Mouse (Mus musculus) midbrain, embryonic 14.5 days (tissue): ENCODE measurements at regions not wholly inside any gene's neighbourhood (a gene's known extent, or its start where the extent isn't known, plus 50 kb on each side); places are given as distances from the start of the nearest gene placed in this dataset.

Experiments used
- ATAC-seq: fragments of 200-750 bp; cut with Nextera tagmentation; 2 replicates; pipeline ENCODE4 v1.8.0; 2017; ENCODE audit warnings: moderate number of reproducible peaks, moderate library complexity; ENCODE audit not compliant: low FRiP score, low TSS enrichment
- DNase-seq: peaks from one replicate; pipeline ENCODE4 v3.0.0-alpha.2; 2015
- H3K27ac ChIP-seq: fragments of 300-500 bp; sonication (generic); replicated peaks from 2 replicates; pipeline ENCODE4 v1.5.1; 2014; ENCODE audit warnings: mild to moderate bottlenecking, low read depth, low read length, moderate library complexity
- H3K27me3 ChIP-seq: fragments of 300-500 bp; sonication (generic); 2 replicates; pipeline ENCODE4 v1.6.1; 2014; ENCODE audit warnings: low read length, control low read depth, mixed read lengths; ENCODE audit not compliant: control insufficient read depth, insufficient read depth
- H3K36me3 ChIP-seq: fragments of 300-500 bp; sonication (generic); 2 replicates; pipeline ENCODE4 v1.6.1; 2014; ENCODE audit warnings: low read length, control low read depth; ENCODE audit not compliant: control insufficient read depth, insufficient read depth
- H3K4me1 ChIP-seq: fragments of 300-500 bp; sonication (generic); 2 replicates; pipeline ENCODE4 v1.6.1; 2014; ENCODE audit warnings: mild to moderate bottlenecking, antibody characterized with exemption, low read length, control low read depth; ENCODE audit not compliant: control insufficient read depth, insufficient read depth
- H3K4me2 ChIP-seq: fragments of 300-500 bp; sonication (generic); 2 replicates; pipeline ENCODE4 v1.6.1; 2014; ENCODE audit warnings: mild to moderate bottlenecking, low read length, moderate library complexity
- H3K4me3 ChIP-seq: fragments of 300-500 bp; sonication (generic); replicated peaks from 2 replicates; pipeline ENCODE4 v1.5.1; 2014; ENCODE audit warnings: low read depth, low read length
- H3K9ac ChIP-seq: fragments of 300-500 bp; sonication (generic); replicated peaks from 2 replicates; pipeline ENCODE4 v1.6.1; 2014; ENCODE audit warnings: mild to moderate bottlenecking, low read length, moderate library complexity
- H3K9me3 ChIP-seq: fragments of 300-500 bp; sonication (generic); 2 replicates; pipeline ENCODE4 v1.6.1; 2016; ENCODE audit warnings: low read length, control low read depth, mixed read lengths; ENCODE audit not compliant: control insufficient read depth
- WGBS: fragments of 180-500 bp; shearing (Covaris S2); extraction: QIAGEN DNeasy Blood & Tissue Kit; methylation state at CpG from one replicate; pipeline ENCODE4 v1.1.7; 2014; 5-methylcytosine and 5-hydroxymethylcytosine counted together

- no peak overlapping the region for H3K9ac ChIP-seq
- no peak overlapping the region for H3K27ac ChIP-seq
- no peak overlapping the region for H3K4me3 ChIP-seq
- H3K4me1 ChIP-seq = peaks cover 8% of the 10 kb centered on the region; the same call in 1 of the 2 replicates
- WGBS = 87% methylated on average over 3 of the region's 3 CpGs
- no peak for ATAC-seq
- H3K27me3 ChIP-seq = no peaks in the 10 kb centered on the region
- no peaks in the 10 kb centered on the region for H3K36me3 ChIP-seq
- no peak for DNase-seq
- no peaks in the 10 kb centered on the region for H3K9me3 ChIP-seq
- no peak overlapping the region for H3K4me2 ChIP-seq
Measured at GRCm38 (mm10) chr13:44618368-44618767, 110.9 kb upstream of the Jarid2 start.

GRCm38 (mm10) chr13:44622661-44623355 is 106.5 kb upstream of the Jarid2 start:
- Histone ChIP-seq H3K27me3 (no peaks in the 10 kb centered on the region), H3K36me3 (no peaks in the 10 kb centered on the region), H3K4me1 (peaks cover 14% of the 10 kb centered on the region; the same call in 1 of the 2 replicates), H3K9me3 (no peaks in the 10 kb centered on the region), H3K27ac (no peak overlapping the region), H3K4me3 (no peak overlapping the region), H3K9ac (no peak overlapping the region), H3K4me2 (no peak overlapping the region)
- ATAC-seq (no peak), DNase-seq (peak; percentile 54)
- 37% methylated on average over 12 of the region's 12 CpGs for WGBS

- Histone ChIP-seq H3K4me1 (peaks cover 14% of the 10 kb centered on the region; the same call in 1 of the 2 replicates), H3K27ac (no peak overlapping the region), H3K27me3 (no peaks in the 10 kb centered on the region), H3K4me3 (no peak overlapping the region), H3K36me3 (no peaks in the 10 kb centered on the region), H3K4me2 (no peak overlapping the region), H3K9ac (no peak overlapping the region), H3K9me3 (no peaks in the 10 kb centered on the region)
- DNase-seq (peak; percentile 55), ATAC-seq (no peak)
- WGBS = 23% methylated on average over 13 of the region's 13 CpGs
Measured at GRCm38 (mm10) chr13:44624716-44625115, 104.6 kb upstream of the Jarid2 start.

DNA sequence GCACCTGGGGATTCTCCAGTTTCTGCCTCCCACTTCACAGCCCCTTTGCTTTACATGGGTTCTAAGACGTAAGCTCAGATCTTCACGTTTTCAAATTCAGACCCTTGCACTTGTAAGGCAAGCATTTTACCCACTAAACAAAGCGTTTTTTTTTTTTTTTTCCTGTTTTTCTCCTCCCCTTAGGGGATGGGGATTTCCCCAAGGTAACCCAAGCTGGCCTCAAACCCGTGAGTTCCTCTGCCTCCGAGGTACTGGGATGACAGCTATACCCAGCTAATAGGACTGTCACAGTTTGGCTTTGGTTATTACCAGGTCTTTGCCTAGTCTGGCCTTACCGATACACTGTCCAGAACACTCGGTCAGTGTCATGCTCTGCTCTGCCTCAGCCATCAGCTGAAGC is 103.5 kb upstream of the Jarid2 start:
- H3K4me1 ChIP-seq = peaks cover 14% of the 10 kb centered on the region; the same call in 1 of the 2 replicates
- H3K27me3 ChIP-seq = no peaks in the 10 kb centered on the region
- no peaks in the 10 kb centered on the region for H3K36me3 ChIP-seq
- DNase-seq (no peak), ATAC-seq (no peak)
- H3K4me2 ChIP-seq = no peak overlapping the region
- H3K27ac ChIP-seq = no peak overlapping the region
- no peak overlapping the region for H3K9ac ChIP-seq
- 61% methylated on average over 7 of the region's 7 CpGs for WGBS
- no peaks in the 10 kb centered on the region for H3K9me3 ChIP-seq
- H3K4me3 ChIP-seq = no peak overlapping the region

- H3K27ac ChIP-seq = no peak overlapping the region
- peaks cover 14% of the 10 kb centered on the region; the same call in 1 of the 2 replicates for H3K4me1 ChIP-seq
- H3K9me3 ChIP-seq = no peaks in the 10 kb centered on the region
- ATAC-seq (no peak), DNase-seq (no peak)
- H3K9ac ChIP-seq = no peak overlapping the region
- H3K4me2 ChIP-seq = no peak overlapping the region
- H3K27me3 ChIP-seq = no peaks in the 10 kb centered on the region
- no peak overlapping the region for H3K4me3 ChIP-seq
- 47% methylated on average over 11 of the region's 11 CpGs for WGBS
- no peaks in the 10 kb centered on the region for H3K36me3 ChIP-seq
Measured at GRCm38 (mm10) chr13:44626806-44627205, 102.5 kb upstream of the Jarid2 start.

- 66% methylated on average over 6 of the region's 6 CpGs for WGBS
- no peak for ATAC-seq
- Histone ChIP-seq H3K27me3 (no peaks in the 10 kb centered on the region), H3K4me3 (no peak overlapping the region), H3K9ac (no peak overlapping the region), H3K4me2 (no peak overlapping the region), H3K36me3 (no peaks in the 10 kb centered on the region), H3K4me1 (peaks cover 13% of the 10 kb centered on the region), H3K9me3 (no peaks in the 10 kb centered on the region), H3K27ac (no peak overlapping the region)
- DNase-seq = no peak
Measured at GRCm38 (mm10) chr13:44630061-44630460, 99.2 kb upstream of the Jarid2 start.

DNA sequence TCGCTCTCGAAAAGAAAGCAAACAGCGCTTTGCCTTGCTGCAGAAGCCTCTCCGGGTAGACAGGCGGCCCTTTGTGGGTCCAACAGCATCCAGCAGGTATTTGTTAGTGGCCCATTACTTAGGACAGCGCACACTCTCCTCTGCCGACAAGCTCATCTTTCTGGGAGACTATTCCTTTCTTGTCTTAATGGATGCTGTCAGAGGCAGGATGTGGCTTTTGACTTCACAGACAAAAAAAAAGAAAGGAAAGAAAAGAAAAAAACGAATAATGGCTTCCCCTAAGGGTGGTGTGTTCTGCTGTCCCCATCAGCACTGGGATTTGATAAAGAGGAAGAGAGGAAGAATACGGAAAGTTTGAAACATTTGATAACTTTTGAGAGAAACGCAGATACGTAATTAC is 94.7 kb upstream of the Jarid2 start:
- no peak overlapping the region for H3K9ac ChIP-seq
- no peak overlapping the region for H3K4me3 ChIP-seq
- H3K4me1 ChIP-seq = peaks cover 10% of the 10 kb centered on the region
- H3K4me2 ChIP-seq = peak overlapping the region; percentile 35; the same call in 1 of the 2 replicates
- H3K27ac ChIP-seq = no peak overlapping the region
- no peaks in the 10 kb centered on the region for H3K27me3 ChIP-seq
- peak; percentile 40 for DNase-seq
- WGBS = 14% methylated on average over 11 of the region's 11 CpGs
- no peak for ATAC-seq
- no peaks in the 10 kb centered on the region for H3K9me3 ChIP-seq
- H3K36me3 ChIP-seq = no peaks in the 10 kb centered on the region

- no peak overlapping the region for H3K4me3 ChIP-seq
- DNase-seq = peak; percentile 48
Measured at GRCm38 (mm10) chr13:44635221-44636007, 93.9 kb upstream of the Jarid2 start.

DNA sequence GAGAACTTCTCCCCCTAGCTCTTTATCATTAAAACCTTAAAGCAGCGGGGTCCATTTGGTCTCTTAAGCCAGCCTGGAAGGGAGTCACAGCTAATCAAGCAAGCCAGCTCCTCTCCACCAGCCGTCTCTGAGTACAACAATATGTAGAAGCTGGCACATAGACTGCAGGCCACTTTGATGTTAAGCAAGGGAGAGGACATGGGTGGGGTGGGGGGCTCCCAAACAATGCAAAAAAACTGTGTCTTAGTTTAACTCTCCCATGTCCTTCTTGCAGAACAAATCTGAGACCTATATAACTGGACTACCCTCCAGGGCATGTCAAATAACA is 93.3 kb upstream of the Jarid2 start:
- Histone ChIP-seq H3K9ac (no peak overlapping the region), H3K27me3 (no peaks in the 10 kb centered on the region), H3K4me1 (peaks cover 10% of the 10 kb centered on the region), H3K36me3 (no peaks in the 10 kb centered on the region), H3K4me2 (no peak overlapping the region), H3K27ac (no peak overlapping the region), H3K4me3 (no peak overlapping the region), H3K9me3 (no peaks in the 10 kb centered on the region)
- DNase-seq (no peak), ATAC-seq (no peak)
- 13% methylated on average over 2 of the region's 2 CpGs for WGBS

More at GRCm38 (mm10) chr13:44635221-44636007, 93.9 kb upstream of the Jarid2 start:
- H3K9me3 ChIP-seq = no peaks in the 10 kb centered on the region
- no peaks in the 10 kb centered on the region for H3K36me3 ChIP-seq
- no peak overlapping the region for H3K9ac ChIP-seq
- peak overlapping the region; percentile 35; the same call in 1 of the 2 replicates for H3K4me2 ChIP-seq
- H3K27ac ChIP-seq = no peak overlapping the region
- H3K27me3 ChIP-seq = no peaks in the 10 kb centered on the region
- ATAC-seq = no peak
- WGBS = 10% methylated on average over 11 of the region's 12 CpGs
- H3K4me1 ChIP-seq = peaks cover 10% of the 10 kb centered on the region
